Mouse (Mus musculus): ENCODE measurements at regions not wholly inside any gene's neighbourhood (a gene's known extent, or its start where the extent isn't known, plus 50 kb on each side); places are given as distances from the start of the nearest gene placed in this dataset.

GRCm38 (mm10) chr4:87570470-87570891 is 340.2 kb upstream of the Slc24a2 start:
- Histone ChIP-seq H3K27ac (ENCODE audit: low read depth, low read length) (no peak overlapping the region), H3K36me3 (ENCODE audit: control insufficient read depth, insufficient read depth, low read length) (no peaks in the 10 kb centered on the region), H3K4me1 (replicated peaks; ENCODE audit: control insufficient read depth, insufficient read depth, low read length) (no peaks in the 10 kb centered on the region), H3K9ac (ENCODE audit: low read depth, low read length) (no peak overlapping the region), H3K4me3 (ENCODE audit: low read depth, low read length) (no peak overlapping the region), H3K9me3 (ENCODE audit: control insufficient read depth, low read length) (no peaks in the 10 kb centered on the region), H3K27me3 (ENCODE audit: control insufficient read depth, insufficient read depth, low read length) (no peaks in the 10 kb centered on the region), H3K4me2 (replicated peaks; ENCODE audit: low read depth, low read length) (no peak overlapping the region)
- 75% methylated on average over 13 of the region's 13 CpGs for WGBS
- ATAC-seq (ENCODE audit: low FRiP score): peak; percentile 45; the same call in 1 of the 2 replicates
- peak; percentile 10 for DNase-seq (ENCODE audit: low spot score)

- no peak overlapping the region for H3K4me3 ChIP-seq (ENCODE audit: low read depth, low read length)
Observed at GRCm38 (mm10) chr4:87566616-87567015, 336.3 kb upstream of the Slc24a2 start.

GRCm38 (mm10) chr4:87554912-87555311 is 324.6 kb upstream of the Slc24a2 start:
- Histone ChIP-seq H3K9me3 (ENCODE audit: control insufficient read depth, low read length) (no peaks in the 10 kb centered on the region), H3K36me3 (ENCODE audit: control insufficient read depth, insufficient read depth, low read length) (no peaks in the 10 kb centered on the region), H3K4me3 (ENCODE audit: low read depth, low read length) (no peak overlapping the region), H3K4me1 (replicated peaks; ENCODE audit: control insufficient read depth, insufficient read depth, low read length) (no peaks in the 10 kb centered on the region), H3K4me2 (replicated peaks; ENCODE audit: low read depth, low read length) (no peak overlapping the region), H3K27ac (ENCODE audit: low read depth, low read length) (no peak overlapping the region), H3K9ac (ENCODE audit: low read depth, low read length) (no peak overlapping the region), H3K27me3 (ENCODE audit: control insufficient read depth, insufficient read depth, low read length) (no peaks in the 10 kb centered on the region)
- DNase-seq (ENCODE audit: low spot score): no peak
- ATAC-seq (ENCODE audit: low FRiP score): no peak
- WGBS: 86% methylated on average over 3 of the region's 3 CpGs

More at GRCm38 (mm10) chr4:87566616-87567015, 336.3 kb upstream of the Slc24a2 start:
- no peak for DNase-seq (ENCODE audit: low spot score)
- Histone ChIP-seq H3K4me2 (replicated peaks; ENCODE audit: low read depth, low read length) (no peak overlapping the region), H3K36me3 (ENCODE audit: control insufficient read depth, insufficient read depth, low read length) (no peaks in the 10 kb centered on the region), H3K27ac (ENCODE audit: low read depth, low read length) (no peak overlapping the region), H3K27me3 (ENCODE audit: control insufficient read depth, insufficient read depth, low read length) (no peaks in the 10 kb centered on the region), H3K4me1 (replicated peaks; ENCODE audit: control insufficient read depth, insufficient read depth, low read length) (no peaks in the 10 kb centered on the region), H3K9me3 (ENCODE audit: control insufficient read depth, low read length) (no peaks in the 10 kb centered on the region), H3K9ac (ENCODE audit: low read depth, low read length) (no peak overlapping the region)
- WGBS: 83% methylated on average over 2 of the region's 2 CpGs
- no peak for ATAC-seq (ENCODE audit: low FRiP score)
